Mouse (Mus musculus): Measurements from ENCODE around the gene Zfp989. TPM values are rescaled to one million over a fixed set of nuclear protein-coding genes. Genes with fewer than 3 reads are reported as not detected.

Gene Zfp989
- not detected for polyA plus RNA-seq (2015; fragmentation: Illumina TruSeq; extraction: RNeasy Lipid Tissue Mini Kit (QIAGEN cat#74804); ENCODE audit: insufficient read depth, low read depth, low replicate concordance)

GRCm38 (mm10) chr4:146971757-146972156 lies at the start of gene Zfp989:
Gene Zfp989, plus strand, starts transcription at chr4:146971976.

GRCm38 (mm10) chr4:147021550-147021949 lies 49.8 kb downstream of the Zfp989 start, which contains the start of gene Rex2:
Gene Rex2, plus strand, starts transcription at chr4:147021850.

Other genes with a start within 250 kb of the Zfp989 start
- not detected for gene Gm21411, start 62.4 kb upstream of the Zfp989 start, polyA plus RNA-seq (2015; fragmentation: Illumina TruSeq; extraction: RNeasy Lipid Tissue Mini Kit (QIAGEN cat#74804); ENCODE audit: insufficient read depth, low read depth, low replicate concordance)
- gene Rex2, start 49.9 kb downstream of the Zfp989 start, polyA plus RNA-seq (2015; fragmentation: Illumina TruSeq; extraction: RNeasy Lipid Tissue Mini Kit (QIAGEN cat#74804); ENCODE audit: insufficient read depth, low read depth, low replicate concordance), result not detected
- gene Zfp991, start 160.1 kb downstream of the Zfp989 start, polyA plus RNA-seq (2015; fragmentation: Illumina TruSeq; extraction: RNeasy Lipid Tissue Mini Kit (QIAGEN cat#74804); ENCODE audit: insufficient read depth, low read depth, low replicate concordance), result 2.0 TPM

Data from pancreas, adult 10 weeks (tissue).